Mouse (Mus musculus): ENCODE results near the gene Olfml2a.
"Not testable (repeated sequence)": the region's sequence is repeated elsewhere in the genome, so short reads cannot be mapped to it uniquely, and the experiment has no call there.

Gene Olfml2a

GRCm38 (mm10) chr2:38986580-38986979, 54.8 kb downstream of the Olfml2a start:
- DNase-seq (ENCODE audit: low spot score in 2 of 2): no peak

DNA sequence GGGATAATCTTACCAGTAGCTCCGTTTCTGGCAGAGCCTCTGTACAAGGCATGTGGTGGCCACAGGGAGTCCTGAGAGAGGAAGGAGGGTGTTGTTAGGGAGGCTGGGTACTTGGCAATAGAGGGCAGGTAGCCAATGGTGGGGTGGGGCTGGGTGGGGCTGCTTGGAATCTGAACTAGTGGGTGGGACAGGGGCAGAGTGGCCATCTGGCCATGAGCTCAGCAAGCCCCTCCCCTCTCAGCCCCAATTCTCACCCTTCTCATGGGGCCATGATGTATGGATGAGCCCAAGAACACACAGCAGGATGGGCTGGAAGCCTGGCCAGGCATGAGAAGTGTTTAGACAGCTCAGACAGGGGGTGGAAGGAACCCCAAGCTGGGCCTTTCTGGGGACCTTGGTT, 55.6 kb downstream of the Olfml2a start:
- DNase-seq (ENCODE audit: low spot score in 2 of 2): no peak

- DNase-seq (ENCODE audit: low spot score in 2 of 2): peak; percentile 23 to 51
Observed at GRCm38 (mm10) chr2:38987803-38988510, 56.2 kb downstream of the Olfml2a start.

- no peak for DNase-seq (ENCODE audit: low spot score in 2 of 2)
Observed at GRCm38 (mm10) chr2:38988929-38989328, 57.2 kb downstream of the Olfml2a start.

DNA sequence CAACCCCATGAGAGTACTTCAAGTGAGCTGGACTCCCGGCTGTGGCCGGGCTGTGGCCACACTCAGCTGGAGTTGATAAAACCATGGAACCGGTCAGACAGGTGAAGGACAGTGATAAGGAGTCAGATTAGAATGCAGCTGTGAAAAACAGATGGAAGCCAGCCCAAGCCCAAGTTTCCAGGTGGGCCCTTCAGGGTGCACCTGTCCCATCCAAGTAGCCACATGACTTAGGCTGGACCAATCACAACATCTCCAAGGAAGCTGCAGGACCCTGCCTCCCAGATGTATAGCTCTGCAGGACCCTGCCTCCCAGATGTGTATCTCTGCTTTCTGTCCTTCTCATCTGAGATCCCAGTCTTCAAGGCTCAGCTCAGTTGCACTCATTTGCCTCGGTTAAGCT, 60.2 kb downstream of the Olfml2a start:
- no peak for DNase-seq (ENCODE audit: low spot score in 2 of 2)

- no peak for DNase-seq (ENCODE audit: low spot score in 2 of 2)
Observed at GRCm38 (mm10) chr2:38992452-38992851, 60.7 kb downstream of the Olfml2a start.

DNA sequence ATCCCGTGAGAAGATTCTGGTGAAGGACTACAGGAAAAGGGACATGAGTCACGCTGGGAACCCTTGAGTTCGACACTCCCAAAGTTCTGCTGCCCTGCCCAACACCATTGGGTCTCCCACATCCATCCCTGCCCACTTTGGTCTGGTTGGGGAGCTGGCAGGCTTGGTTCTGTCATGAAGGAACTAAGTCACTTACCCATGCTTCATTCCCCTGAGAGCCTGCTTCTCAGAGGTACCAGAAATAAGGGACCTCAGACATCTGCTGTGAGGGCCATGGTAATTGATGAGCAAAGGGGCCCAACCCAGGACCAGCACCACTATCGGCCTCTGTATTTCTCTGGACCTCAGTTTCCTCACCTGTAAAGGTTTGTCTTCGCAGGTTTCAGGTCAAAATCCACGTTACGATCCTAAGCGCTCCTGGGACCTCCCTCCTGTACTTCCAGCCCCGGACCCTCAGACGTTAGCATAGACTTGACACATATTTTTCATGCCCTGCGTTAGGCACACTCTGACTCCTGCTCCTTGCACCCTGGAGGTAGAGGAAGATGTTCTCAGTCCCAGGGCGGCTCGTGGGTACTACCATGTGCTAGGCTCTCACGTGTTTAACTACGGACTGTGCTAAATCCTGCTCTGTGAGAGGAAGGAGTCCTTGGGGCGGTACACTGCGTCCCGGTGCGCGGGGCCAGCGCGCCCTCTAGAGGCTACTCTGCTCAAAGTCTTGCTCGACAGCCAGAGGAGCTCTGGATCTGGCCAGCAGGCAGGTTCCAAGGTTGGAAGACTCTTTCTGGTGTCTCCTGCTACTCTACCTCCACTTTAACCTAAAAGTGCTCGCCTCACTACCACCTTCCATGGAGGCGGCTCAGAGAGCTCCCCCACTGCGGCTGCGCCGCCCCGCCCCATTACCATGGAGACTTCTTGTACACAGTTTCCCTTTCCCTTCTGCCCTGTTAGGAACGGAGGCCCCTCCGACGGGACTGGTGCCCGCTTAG, 65.9 kb downstream of the Olfml2a start, which contains the start of gene Wdr38:
Gene Wdr38, plus strand, starts transcription at position 91 of the 989 bp plus-strand sequence.
- peak; percentile 74 to 86 for DNase-seq (ENCODE audit: low spot score in 2 of 2)

- DNase-seq (ENCODE audit: low spot score in 2 of 2): no peak
Observed at GRCm38 (mm10) chr2:38999381-38999780, 67.6 kb downstream of the Olfml2a start.

DNA sequence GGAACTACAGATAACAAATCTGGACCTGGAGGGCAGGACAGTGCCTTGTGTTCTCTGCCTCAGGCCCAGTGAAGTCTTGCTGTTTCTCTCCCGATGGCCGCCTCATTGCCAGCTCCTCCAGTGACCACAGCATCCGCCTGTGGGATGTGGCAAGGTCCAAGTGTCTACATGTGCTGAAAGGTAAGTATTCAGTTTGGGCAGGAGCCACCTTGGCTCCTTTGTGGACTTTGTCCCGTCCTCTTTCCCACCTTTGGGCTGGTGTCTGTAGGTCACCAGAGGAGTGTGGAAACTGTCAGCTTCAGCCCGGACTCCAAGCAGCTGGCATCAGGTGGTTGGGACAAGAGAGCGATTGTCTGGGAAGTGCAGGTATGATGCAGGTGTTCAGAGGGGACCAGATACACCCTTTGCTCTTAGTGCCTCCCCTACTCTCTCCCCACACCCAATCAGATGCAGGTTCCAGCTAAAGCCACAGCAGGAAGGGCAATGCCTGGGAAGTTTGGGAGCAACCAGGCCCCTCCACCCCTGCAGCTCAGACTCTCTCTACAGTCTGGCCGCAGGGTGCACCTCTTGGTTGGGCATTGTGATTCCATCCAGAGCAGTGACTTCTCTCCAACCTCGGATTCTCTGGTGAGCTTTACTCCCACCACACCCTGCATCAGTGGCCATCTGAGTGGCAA, 68.3 kb downstream of the Olfml2a start:
- DNase-seq (ENCODE audit: low spot score in 2 of 2): no peak

- DNase-seq (ENCODE audit: low spot score in 2 of 2): no peak
Observed at GRCm38 (mm10) chr2:39000587-39000919, 68.8 kb downstream of the Olfml2a start.

GRCm38 (mm10) chr2:39001866-39002265, 70.1 kb downstream of the Olfml2a start:
- DNase-seq (ENCODE audit: low spot score in 2 of 2): no peak

DNA sequence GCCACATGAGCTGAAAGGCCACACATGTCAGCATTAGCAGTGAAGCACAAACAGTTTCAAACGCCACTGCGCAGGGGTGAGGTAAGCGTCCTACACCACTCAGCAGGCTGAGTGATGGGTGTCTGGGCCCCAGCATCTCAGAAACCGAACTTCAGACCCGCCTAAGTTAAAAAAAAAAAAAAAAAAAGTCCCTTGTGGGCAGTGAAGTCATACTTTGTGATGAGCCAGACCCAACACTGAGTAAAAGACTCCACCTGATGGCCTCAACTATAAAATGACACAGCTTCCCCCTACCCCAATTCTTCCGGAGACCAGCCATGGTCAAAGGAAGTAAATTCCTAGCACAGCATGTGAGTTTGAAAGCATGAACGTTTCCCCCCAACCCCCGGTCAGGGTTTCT, 71.3 kb downstream of the Olfml2a start:
- no peak for DNase-seq (ENCODE audit: low spot score in 2 of 2)

GRCm38 (mm10) chr2:39003512-39003911, 71.7 kb downstream of the Olfml2a start:
- DNase-seq (ENCODE audit: low spot score in 2 of 2): no peak

DNA sequence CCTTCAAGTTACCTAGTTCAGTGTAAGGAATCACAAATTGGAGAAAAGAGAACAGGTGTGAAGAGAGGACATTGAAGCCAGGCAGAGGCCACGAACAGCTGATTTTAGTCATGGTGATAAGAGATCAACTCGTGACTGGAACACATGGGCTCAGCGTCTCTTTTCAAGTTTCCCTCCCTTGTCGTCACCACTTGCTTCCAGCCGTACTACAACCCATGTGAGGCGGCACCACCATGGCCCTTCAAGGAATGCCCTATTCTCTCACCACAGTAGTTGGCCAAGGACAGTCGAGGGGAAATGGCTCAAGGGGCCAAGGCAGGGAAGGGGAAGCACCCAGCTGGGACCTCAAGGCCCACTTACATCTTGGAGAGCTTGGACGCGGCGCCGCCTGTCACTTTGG, 72.6 kb downstream of the Olfml2a start:
- peak; percentile 14 to 26 for DNase-seq (ENCODE audit: low spot score in 2 of 2)

GRCm38 (mm10) chr2:39004880-39005435, 73.2 kb downstream of the Olfml2a start, which contains the start of gene Arpc5l:
TSS of gene Arpc5l (plus strand) at chr2:39005348.
- DNase-seq (ENCODE audit: low spot score in 2 of 2): peak; percentile 87 to 90

DNA sequence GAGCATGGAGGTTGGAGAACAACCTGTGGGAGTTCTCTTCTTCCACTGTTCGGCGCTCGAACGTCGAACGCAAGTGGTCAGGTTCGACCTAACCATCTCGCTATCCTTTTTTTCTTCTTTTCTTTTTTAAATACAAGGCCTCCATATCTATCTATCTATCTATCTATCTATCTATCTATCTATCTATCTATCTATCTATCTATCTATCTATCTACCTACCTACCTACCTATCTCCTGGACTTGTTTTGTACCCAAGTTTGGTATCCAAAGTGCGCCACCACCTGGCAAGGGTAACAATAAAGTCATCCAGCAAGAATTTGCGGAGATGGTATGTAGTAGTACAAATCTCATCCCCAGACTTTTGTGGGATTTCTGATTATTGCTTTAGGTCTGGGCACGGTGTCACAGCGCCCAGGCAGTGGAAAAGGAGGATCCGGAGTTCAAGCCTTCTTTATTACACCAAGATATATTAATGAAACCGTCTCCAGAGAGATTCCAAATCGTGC, 73.8 kb downstream of the Olfml2a start, which contains the start of gene Rpl35:
Gene Rpl35, minus strand, starts transcription at position 51 of the 506 bp plus-strand sequence.
- DNase-seq (ENCODE audit: low spot score in 2 of 2): peak; percentile 57 to 60

DNA sequence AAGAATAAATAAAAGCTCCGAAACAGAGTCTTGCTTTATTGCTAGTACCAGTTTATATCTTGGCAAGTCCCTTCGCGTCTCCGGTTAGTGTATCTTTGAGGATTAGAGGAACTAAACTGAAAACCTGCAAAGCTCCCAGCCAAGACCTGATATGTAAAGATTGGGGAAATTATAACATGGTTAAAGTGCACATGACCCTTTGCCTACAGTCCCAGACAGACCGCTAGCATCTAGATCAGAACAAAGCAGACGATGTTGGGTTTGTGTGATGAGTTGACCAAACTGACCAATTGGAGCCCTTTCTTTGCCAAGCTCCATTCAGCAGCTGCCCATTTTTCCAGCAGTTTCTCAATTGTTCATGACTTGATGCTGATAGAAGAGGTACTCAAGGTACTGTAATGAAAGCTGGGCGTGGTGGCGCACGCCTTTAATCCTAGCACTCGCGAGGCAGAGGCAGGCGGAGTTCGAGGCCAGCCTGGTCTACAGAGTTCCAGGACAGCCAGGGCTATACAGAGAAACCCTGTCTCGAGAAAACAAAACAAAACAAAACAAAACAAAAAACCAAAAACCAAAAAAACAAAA, 74.5 kb downstream of the Olfml2a start:
- no peak for DNase-seq (ENCODE audit: low spot score in 2 of 2)

GRCm38 (mm10) chr2:39007865-39008264, 76.1 kb downstream of the Olfml2a start:
- DNase-seq (ENCODE audit: low spot score in 2 of 2): peak; percentile 90 to 94

DNA sequence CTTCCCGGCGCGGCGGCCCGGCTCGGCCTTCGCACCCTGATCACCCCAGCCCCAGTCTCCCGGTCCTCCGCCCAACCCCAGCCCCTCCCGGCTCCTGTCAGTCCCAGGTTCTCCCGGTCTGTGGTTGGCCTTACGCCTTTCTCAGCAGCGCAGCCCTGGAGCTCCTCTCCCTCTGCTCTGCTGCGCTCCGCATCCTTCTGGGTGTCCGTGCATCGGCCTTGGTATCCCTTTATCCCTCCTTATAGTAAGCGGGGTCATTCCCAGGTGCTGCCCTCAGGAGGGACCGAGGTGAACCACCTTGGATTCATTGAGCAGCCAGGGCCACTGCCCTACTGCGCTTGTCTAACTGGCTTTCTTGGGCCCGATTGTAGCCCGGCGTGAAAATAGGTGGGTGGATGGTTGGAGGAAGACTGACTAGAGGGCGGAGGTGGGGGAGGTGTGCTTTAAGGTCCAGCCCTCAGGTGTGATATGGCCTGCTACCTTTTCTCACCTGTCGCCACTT, 76.6 kb downstream of the Olfml2a start:
- DNase-seq (ENCODE audit: low spot score in 2 of 2): peak in 1 of 2 experiments; percentile 22

GRCm38 (mm10) chr2:39008954-39009365, 77.2 kb downstream of the Olfml2a start:
- DNase-seq (ENCODE audit: low spot score in 2 of 2): peak; percentile 66 to 73

DNA sequence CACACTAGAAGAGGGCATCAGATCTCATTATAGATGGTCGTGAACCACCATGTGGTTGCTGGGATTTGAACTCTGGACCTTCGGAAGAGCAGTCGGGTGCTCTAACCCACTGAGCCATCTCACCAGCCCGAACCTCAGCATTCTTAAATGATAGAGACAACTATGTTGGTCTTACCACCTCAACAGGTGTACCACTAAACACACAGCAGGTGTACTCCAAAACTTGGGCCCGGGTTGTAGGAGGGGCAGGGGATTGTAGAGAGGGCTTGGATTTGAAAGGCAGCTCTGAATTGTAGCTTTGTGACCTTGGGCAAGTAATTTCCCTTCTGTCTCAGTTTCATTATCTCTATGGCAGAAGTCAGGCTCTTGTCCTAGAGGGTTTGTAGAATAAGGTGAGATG, 78.4 kb downstream of the Olfml2a start:
- DNase-seq (ENCODE audit: low spot score in 2 of 2): not testable (repeated sequence)

Data from thymus, postnatal 10 days (tissue).